Mouse (Mus musculus) embryonic fibroblast, embryonic 13.5 days (primary cell): ENCODE measurements around the gene Frmd4a.
A peak's percentile ranks its signal among the peaks of the same experiment; 100 is the strongest.

Experiments
- CTCF ChIP-seq: IDR thresholded peaks from 2 replicates; pipeline ENCODE4 v1.5.1; 2011; ENCODE audit warnings: mild to moderate bottlenecking, control low read depth, low read length, moderate library complexity, borderline replicate concordance; ENCODE audit not compliant: insufficient read depth
- POLR2A ChIP-seq: IDR thresholded peaks from 2 replicates; pipeline ENCODE4 v1.6.1; 2011; ENCODE audit warnings: low read depth, mild to moderate bottlenecking, control low read depth, low read length, moderate library complexity

- TF ChIP-seq CTCF (no peak), POLR2A (peak; percentile 38; the same call in 1 of the 2 replicates)
These were observed 282.9 kb downstream of the Frmd4a start for GRCm38 (mm10) chr2:4300383-4300811.
